Mouse (Mus musculus) hindbrain, embryonic 15.5 days (tissue): ENCODE data around the gene Pias1. TPM values are rescaled to one million over a fixed set of nuclear protein-coding genes. Genes with fewer than 3 reads are reported as not detected.

Experiments
- ATAC-seq: fragments of 200-750 bp; cut with Nextera tagmentation; 2 replicates; pipeline ENCODE4 v1.8.0; 2017; ENCODE audit warnings: low read depth, moderate number of reproducible peaks, moderate TSS enrichment; ENCODE audit not compliant: low FRiP score
- H3K27ac ChIP-seq: fragments of 300-500 bp; sonication (generic); replicated peaks from 2 replicates; pipeline ENCODE4 v1.5.1; 2015; ENCODE audit warnings: mild to moderate bottlenecking, inconsistent platforms
- H3K27me3 ChIP-seq: fragments of 300-500 bp; sonication (generic); 2 replicates; pipeline ENCODE4 v1.6.1; 2015; ENCODE audit warnings: control low read depth, inconsistent platforms
- H3K36me3 ChIP-seq: fragments of 300-500 bp; sonication (generic); 2 replicates; pipeline ENCODE4 v1.6.1; 2015; ENCODE audit warnings: control low read depth, inconsistent platforms
- H3K4me1 ChIP-seq: fragments of 300-500 bp; sonication (generic); replicated peaks from 2 replicates; pipeline ENCODE4 v1.6.1; 2015; ENCODE audit warnings: control low read depth, inconsistent platforms
- H3K4me2 ChIP-seq: fragments of 300-500 bp; sonication (generic); 2 replicates; pipeline ENCODE4 v1.6.1; 2015; ENCODE audit warnings: moderate library complexity, mild to moderate bottlenecking, inconsistent platforms
- H3K4me3 ChIP-seq: fragments of 300-500 bp; sonication (generic); 2 replicates; pipeline ENCODE4 v1.5.1; 2015; ENCODE audit warnings: mild to moderate bottlenecking, inconsistent platforms
- H3K9ac ChIP-seq: fragments of 300-500 bp; sonication (generic); 2 replicates; pipeline ENCODE4 v1.6.1; 2015; ENCODE audit warnings: inconsistent platforms
- H3K9me3 ChIP-seq: fragments of 300-500 bp; sonication (generic); 2 replicates; pipeline ENCODE4 v1.6.1; 2016; ENCODE audit warnings: control low read depth, inconsistent platforms
- WGBS: fragments of 180-500 bp; shearing (Covaris S2); methylation state at CpG from one replicate; pipeline ENCODE4 v1.1.7; 2015; 5-methylcytosine and 5-hydroxymethylcytosine counted together
- polyA plus RNA-seq: library from polyadenylated mRNA; unstranded; fragments of >200 nt; fragmentation: Nextera tagmentation; extraction: Ambion mirVana; gene quantifications from 2 replicates; pipeline ENCODE4 v1.2.1, GENCODE M21; 2015

The Pias1 gene
- polyA plus RNA-seq, 1 experiment from 2014 or later: 56.4 TPM

DNA sequence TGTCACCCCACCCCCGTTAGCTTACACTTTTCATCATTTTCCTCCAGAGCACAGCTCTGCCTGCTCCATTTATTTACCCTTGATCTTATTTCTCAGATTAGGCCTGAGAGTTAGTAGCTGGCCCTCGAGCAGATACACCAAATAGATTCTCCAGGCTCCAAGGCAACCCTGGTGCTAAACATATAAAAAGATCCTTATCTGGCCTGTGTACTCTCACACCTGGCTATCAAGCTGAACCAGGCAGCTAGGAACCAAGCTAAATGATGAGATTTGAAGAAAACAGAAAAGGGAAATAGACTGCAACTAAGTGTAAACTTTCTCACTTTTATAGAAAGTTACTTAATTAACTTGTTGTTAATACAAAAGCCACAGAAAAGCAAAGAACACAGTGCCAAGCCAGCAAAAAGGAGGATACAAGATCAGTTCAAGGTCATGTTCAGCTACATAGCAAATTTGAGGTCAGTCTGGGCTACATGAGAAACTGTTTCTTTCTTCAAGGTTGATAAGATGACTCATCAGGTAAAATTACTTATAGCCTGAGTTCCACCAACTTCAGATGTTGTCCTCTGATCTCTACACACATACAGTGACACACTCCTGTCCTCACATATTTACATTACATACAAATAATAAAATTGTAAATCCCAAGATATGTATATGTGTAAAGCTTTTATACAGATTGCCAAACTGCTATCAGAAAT, 52.9 kb downstream of the Pias1 start:
- WGBS: 62% methylated on average over 2 of the region's 2 CpGs
- no peak overlapping the region for H3K9ac ChIP-seq
- no peak for ATAC-seq
- H3K27ac ChIP-seq: no peak overlapping the region
- H3K27me3 ChIP-seq: no peaks in the 10 kb centered on the region
- no peaks in the 10 kb centered on the region for H3K9me3 ChIP-seq
- no peak overlapping the region for H3K4me3 ChIP-seq
- no peaks in the 10 kb centered on the region for H3K36me3 ChIP-seq
- H3K4me2 ChIP-seq: no peak overlapping the region
- 0 out of 2 replicates have a peak, but pooled peaks cover 3% of the 10 kb centered on the region for H3K4me1 ChIP-seq

DNA sequence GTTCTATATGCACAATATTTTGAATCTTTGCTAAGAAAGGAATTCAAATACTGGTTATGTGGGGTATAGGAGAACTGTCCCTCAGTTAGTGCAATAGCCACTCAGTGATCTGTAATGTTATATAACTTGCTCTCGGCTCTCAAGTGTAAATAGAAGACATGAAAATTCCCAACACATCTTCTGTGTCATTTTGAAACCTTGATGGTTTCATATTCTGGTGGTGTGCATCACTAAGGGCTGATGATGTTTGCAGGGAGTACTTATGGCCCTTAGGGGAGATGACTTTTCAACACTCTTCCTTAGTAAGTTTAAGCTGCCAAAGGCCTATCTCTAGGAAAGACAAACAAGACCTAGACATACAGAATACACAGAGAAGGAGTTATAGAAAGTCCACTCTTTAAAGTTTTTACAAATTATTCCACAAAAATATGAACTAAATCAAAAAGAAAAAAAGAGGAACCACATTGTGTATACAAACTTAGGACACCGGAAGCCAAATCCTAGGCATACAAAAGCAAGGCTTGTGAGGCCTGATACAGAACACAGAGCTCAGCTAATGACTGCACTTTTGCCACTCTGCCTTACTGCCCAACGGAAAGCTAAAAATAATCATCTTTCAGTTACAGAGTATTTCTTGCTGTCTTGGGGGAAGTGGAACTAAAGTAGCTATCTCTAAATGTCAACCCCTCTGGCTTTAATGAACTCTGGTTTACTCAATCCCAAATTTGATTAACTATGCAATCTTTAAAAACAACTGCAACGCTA, 55.0 kb downstream of the Pias1 start:
- no peaks in the 10 kb centered on the region for H3K27me3 ChIP-seq
- WGBS: 83% methylated on average over 4 of the region's 4 CpGs
- H3K27ac ChIP-seq: no peak overlapping the region
- H3K4me2 ChIP-seq: no peak overlapping the region
- no peaks in the 10 kb centered on the region for H3K36me3 ChIP-seq
- no peaks in the 10 kb centered on the region for H3K9me3 ChIP-seq
- H3K4me1 ChIP-seq: no peaks in the 10 kb centered on the region
- no peak overlapping the region for H3K9ac ChIP-seq
- ATAC-seq: no peak
- no peak overlapping the region for H3K4me3 ChIP-seq

DNA sequence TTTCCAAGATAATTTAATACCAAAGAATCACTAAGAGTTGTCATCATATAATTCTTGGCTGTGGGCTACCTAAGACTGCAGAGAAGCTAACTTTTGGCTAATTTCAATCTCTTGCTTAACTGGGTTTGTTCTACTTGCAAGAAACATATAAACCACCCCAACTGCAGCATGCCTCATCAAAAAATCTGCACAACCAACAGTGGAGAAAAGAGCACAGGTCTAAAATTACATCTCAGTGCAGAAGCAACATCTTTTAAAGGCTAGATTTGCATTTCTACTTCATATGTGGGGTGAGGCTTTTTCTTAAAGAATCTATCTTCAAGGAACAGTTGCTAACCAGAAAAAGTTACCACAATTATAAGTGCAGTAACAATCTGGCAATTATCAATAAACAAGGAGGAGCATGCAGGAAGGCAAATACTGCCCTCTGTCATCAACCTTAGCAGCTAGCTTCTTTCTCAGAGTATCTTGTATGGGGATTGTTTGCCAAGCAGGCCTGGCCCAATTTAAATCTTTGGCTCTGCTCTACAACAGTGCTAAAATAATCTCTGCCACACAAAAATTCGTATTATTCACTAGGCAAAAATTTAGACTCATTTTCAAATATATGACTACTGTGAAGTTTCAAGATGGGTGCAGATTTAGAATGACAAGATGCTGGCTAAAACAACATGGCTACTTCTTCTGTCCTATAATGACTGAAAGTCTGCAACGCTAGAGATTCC, 62.7 kb downstream of the Pias1 start:
- H3K9me3 ChIP-seq: no peaks in the 10 kb centered on the region
- no peak overlapping the region for H3K9ac ChIP-seq
- H3K4me3 ChIP-seq: no peak overlapping the region
- no peak overlapping the region for H3K27ac ChIP-seq
- H3K4me2 ChIP-seq: no peak overlapping the region
- ATAC-seq: no peak
- H3K36me3 ChIP-seq: 0 out of 2 replicates have a peak, but pooled peaks cover 3% of the 10 kb centered on the region
- WGBS: 90% methylated on average over 2 of the region's 2 CpGs
- H3K27me3 ChIP-seq: no peaks in the 10 kb centered on the region
- H3K4me1 ChIP-seq: no peaks in the 10 kb centered on the region

DNA sequence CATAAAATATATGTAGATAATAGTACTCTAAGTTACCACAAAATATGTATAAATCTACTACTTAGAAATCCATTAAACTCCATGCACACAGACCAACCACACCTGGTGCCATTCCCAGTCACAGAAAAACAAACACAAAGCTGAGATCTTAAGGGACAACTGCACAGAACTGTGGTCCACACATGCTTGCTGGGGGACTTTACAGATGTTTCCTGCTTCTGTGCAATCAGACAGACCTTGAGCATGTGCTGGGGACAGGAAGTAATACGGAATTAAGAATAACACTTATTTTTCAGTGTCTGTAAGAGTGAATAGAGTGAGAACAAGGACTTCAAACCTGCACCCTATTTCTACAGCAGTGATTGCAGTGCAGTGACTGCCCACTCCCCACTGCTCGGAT, 66.8 kb downstream of the Pias1 start:
- H3K4me1 ChIP-seq: no peaks in the 10 kb centered on the region
- no peak overlapping the region for H3K4me3 ChIP-seq
- H3K36me3 ChIP-seq: peaks cover 23% of the 10 kb centered on the region
- no peak overlapping the region for H3K9ac ChIP-seq
- H3K4me2 ChIP-seq: no peak overlapping the region
- 86% methylated on average over 2 of the region's 2 CpGs for WGBS
- no peak overlapping the region for H3K27ac ChIP-seq
- H3K9me3 ChIP-seq: no peaks in the 10 kb centered on the region
- no peak for ATAC-seq
- no peaks in the 10 kb centered on the region for H3K27me3 ChIP-seq

DNA sequence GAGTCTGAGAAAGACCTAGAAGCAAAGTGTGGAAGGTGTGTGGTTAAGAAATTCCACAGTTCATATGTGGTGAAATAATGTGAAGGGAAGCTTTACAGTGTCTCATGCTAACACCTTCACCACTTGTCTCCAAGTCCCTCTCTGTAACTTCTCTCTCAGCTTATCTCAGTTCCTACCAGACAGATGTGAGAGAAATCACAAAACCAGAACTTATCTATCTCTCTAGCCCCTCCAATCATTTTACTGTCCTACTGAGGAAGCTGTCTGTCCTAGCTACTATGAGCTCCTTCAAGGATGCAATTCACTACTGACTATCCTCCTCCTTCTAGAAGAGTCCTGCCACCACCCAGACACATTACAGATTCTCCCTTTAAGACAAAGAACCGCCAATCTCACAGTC, 70.7 kb downstream of the Pias1 start:
- H3K4me3 ChIP-seq: no peak overlapping the region
- no peak overlapping the region for H3K4me2 ChIP-seq
- peaks cover 30% of the 10 kb centered on the region for H3K36me3 ChIP-seq
- WGBS: 93% methylated on average over 1 of the region's 1 CpGs
- H3K27ac ChIP-seq: no peak overlapping the region
- H3K27me3 ChIP-seq: no peaks in the 10 kb centered on the region
- H3K4me1 ChIP-seq: no peaks in the 10 kb centered on the region
- no peaks in the 10 kb centered on the region for H3K9me3 ChIP-seq
- ATAC-seq: no peak
- H3K9ac ChIP-seq: no peak overlapping the region

DNA sequence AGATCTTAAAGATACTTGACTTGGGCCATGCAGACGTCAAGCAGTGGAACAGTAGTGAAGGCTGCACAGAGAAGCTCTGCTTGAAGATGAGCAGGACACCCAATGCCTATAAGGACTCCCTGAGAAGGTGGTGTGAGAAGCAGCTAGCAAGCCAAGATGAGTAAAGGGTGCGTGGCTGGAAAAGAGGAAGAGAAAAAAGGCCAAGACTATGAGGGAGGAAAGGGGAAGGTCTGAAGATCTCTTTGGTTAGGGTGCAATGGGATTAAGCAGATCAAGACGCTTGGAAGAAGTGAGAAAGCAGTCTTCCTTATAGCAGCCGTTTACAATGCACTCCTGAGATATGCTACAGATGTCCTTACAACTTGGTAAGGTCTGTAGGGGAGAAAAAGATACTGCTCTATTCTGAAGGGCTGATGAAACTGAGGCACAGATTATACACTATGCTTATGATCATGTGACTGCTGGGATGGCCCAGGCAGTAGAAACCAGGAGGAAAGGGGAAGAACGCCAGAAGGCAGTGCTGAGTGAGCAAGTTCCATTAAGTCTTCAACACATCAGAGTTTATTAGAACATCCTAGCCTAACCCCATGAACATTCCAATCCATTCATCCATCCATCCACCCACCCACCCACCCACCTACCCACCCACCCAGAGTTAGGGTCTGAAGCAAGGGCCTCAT, 74.2 kb downstream of the Pias1 start:
- H3K4me1 ChIP-seq: no peaks in the 10 kb centered on the region
- H3K27me3 ChIP-seq: no peaks in the 10 kb centered on the region
- no peak for ATAC-seq
- no peak overlapping the region for H3K4me3 ChIP-seq
- H3K9me3 ChIP-seq: no peaks in the 10 kb centered on the region
- no peak overlapping the region for H3K9ac ChIP-seq
- H3K27ac ChIP-seq: no peak overlapping the region
- H3K4me2 ChIP-seq: no peak overlapping the region
- H3K36me3 ChIP-seq: peaks cover 24% of the 10 kb centered on the region
- 89% methylated on average over 5 of the region's 5 CpGs for WGBS

DNA sequence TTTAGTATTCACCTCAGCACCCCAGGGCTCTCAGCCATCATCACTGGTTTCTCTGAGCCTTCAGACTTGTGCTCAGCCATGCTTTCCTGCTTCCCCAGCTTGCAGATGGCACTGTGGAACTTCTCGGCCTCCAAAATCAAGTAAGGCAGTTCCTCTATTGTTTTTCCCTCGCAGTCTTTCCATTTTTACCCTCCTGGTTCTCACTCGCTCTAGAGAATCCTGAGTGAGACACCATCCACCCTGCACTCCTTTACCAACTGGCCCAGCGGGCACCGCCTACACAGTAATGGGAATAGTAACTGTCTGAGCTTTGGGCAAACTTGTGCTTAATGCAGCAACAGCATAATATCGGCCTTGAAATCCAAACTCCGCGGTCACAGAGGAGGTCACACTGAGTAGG, 82.7 kb downstream of the Pias1 start:
- no peak for ATAC-seq
- no peaks in the 10 kb centered on the region for H3K4me1 ChIP-seq
- H3K9me3 ChIP-seq: no peaks in the 10 kb centered on the region
- no peaks in the 10 kb centered on the region for H3K27me3 ChIP-seq
- no peak overlapping the region for H3K27ac ChIP-seq
- H3K9ac ChIP-seq: no peak overlapping the region
- H3K36me3 ChIP-seq: 0 out of 2 replicates have a peak, but pooled peaks cover 6% of the 10 kb centered on the region
- 96% methylated on average over 8 of the region's 8 CpGs for WGBS
- no peak overlapping the region for H3K4me2 ChIP-seq
- no peak overlapping the region for H3K4me3 ChIP-seq

DNA sequence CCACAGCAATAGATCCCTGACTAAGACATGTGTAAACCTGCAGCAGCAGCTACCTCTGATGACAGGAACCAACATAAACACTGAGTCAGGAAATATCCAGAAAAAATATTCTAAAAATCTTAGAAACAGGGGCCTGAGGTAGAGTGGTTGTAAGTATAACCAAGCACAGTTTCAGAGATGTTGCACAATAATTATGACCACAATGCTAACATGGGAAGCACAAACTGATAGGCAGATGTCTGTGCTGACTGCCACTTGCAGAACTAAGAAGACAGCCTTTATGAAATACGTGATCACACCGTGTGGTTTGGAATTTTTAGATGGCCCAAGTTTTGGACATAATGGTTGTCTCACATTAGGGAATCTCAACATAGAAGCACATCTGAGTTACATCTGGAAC, 83.9 kb downstream of the Pias1 start:
- no peak for ATAC-seq
- Histone ChIP-seq H3K27me3 (no peaks in the 10 kb centered on the region), H3K36me3 (0 out of 2 replicates have a peak, but pooled peaks cover 6% of the 10 kb centered on the region), H3K9me3 (no peaks in the 10 kb centered on the region), H3K4me2 (no peak overlapping the region), H3K4me1 (no peaks in the 10 kb centered on the region), H3K27ac (no peak overlapping the region), H3K4me3 (no peak overlapping the region), H3K9ac (no peak overlapping the region)
- 100% methylated on average over 2 of the region's 2 CpGs for WGBS

DNA sequence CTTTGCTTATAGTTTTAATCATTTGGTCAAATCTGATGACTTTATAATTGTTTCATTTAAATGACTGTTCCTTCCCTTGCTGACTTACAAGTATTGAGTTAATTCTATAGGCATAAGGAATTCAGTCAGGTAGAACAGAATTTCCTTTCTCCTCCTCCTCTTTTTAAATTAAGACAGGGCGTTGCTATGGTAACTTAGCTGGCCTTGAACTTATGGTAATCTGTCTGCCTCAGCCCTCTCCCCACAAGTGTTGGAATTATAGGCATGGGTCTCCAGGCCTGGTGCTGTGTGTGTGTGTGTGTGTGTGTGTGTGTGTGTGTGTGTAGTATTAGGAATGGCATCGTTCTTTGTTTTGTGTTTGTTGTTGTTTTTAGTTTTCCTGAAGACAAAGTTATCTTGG, 86.0 kb downstream of the Pias1 start:
- WGBS: 80% methylated on average over 2 of the region's 2 CpGs
- H3K9me3 ChIP-seq: no peaks in the 10 kb centered on the region
- H3K27me3 ChIP-seq: no peaks in the 10 kb centered on the region
- no peak overlapping the region for H3K4me2 ChIP-seq
- no peak overlapping the region for H3K9ac ChIP-seq
- no peak overlapping the region for H3K4me3 ChIP-seq
- no peaks in the 10 kb centered on the region for H3K4me1 ChIP-seq
- H3K27ac ChIP-seq: no peak overlapping the region
- H3K36me3 ChIP-seq: 0 out of 2 replicates have a peak, but pooled peaks cover 6% of the 10 kb centered on the region
- no peak for ATAC-seq

DNA sequence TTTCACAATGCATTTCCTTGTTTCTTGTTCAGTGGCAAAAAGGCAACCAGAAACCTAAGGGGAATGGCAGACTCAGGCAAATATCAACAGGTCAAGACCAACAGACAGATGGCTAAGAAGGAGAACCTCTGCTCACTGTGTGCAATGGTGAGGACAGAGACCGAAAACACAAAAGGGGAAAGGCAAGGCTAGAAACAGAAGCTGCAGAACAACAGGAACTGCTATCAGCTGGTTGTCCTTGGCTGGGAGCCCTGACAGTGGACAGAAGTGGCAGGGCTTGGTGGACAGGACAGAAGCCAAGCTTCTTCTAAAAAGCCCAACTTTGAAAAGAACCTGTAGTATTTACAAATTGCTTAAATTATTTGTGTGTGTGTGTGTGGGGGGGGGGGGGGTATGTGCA, 93.2 kb downstream of the Pias1 start:
- H3K27me3 ChIP-seq: no peaks in the 10 kb centered on the region
- no peak overlapping the region for H3K4me2 ChIP-seq
- H3K36me3 ChIP-seq: peaks cover 27% of the 10 kb centered on the region
- H3K9me3 ChIP-seq: no peaks in the 10 kb centered on the region
- 68% methylated on average over 1 of the region's 1 CpGs for WGBS
- H3K4me1 ChIP-seq: no peaks in the 10 kb centered on the region
- no peak overlapping the region for H3K4me3 ChIP-seq
- ATAC-seq: no peak
- no peak overlapping the region for H3K9ac ChIP-seq
- H3K27ac ChIP-seq: no peak overlapping the region

DNA sequence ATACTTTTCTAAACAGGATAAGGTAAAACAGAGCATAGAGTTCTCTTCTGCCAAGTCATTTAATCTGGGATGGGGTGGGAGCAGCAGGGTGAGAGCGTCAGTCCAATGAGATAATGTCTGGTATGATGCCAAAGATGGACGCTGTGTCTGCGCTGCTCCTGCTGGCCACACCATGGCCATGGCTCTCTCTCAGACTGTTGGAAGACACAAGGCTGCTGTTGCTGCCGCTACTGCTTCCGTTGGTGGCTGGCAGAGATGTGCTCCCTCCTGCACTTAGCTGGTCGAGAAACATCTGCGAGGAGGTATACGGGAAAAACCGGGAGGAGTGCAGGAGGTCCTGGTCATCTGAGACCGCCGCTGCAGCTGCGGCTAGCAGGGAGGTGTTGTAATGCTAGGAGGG, 105.9 kb downstream of the Pias1 start:
- WGBS: 82% methylated on average over 12 of the region's 12 CpGs
- H3K9ac ChIP-seq: no peak overlapping the region
- H3K4me2 ChIP-seq: no peak overlapping the region
- H3K27ac ChIP-seq: no peak overlapping the region
- no peaks in the 10 kb centered on the region for H3K27me3 ChIP-seq
- ATAC-seq: no peak
- H3K4me3 ChIP-seq: no peak overlapping the region
- H3K4me1 ChIP-seq: no peaks in the 10 kb centered on the region
- peaks cover 43% of the 10 kb centered on the region for H3K36me3 ChIP-seq
- H3K9me3 ChIP-seq: no peaks in the 10 kb centered on the region

DNA sequence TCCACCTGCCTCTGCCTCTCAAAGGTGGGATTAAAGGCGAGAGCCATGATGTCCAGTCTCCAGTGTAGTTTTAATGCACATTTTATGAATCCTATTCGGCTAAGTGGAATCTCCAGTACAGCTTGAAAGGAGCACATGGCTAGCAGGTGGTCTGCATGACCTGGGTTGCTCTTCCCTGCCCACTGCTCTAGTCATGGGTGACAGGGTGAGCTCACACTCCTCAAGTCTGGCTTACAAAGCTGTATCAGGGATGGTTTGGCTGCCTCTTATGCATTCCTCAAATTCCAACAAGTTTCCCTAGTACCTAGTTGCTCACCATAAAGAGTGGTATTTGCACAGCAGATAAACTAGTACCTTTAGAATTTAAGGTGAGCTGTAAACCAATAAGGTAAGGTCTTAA, 109.9 kb downstream of the Pias1 start:
- peaks cover 11% of the 10 kb centered on the region for H3K36me3 ChIP-seq
- H3K9ac ChIP-seq: no peak overlapping the region
- H3K9me3 ChIP-seq: no peaks in the 10 kb centered on the region
- H3K4me2 ChIP-seq: no peak overlapping the region
- H3K27ac ChIP-seq: no peak overlapping the region
- no peaks in the 10 kb centered on the region for H3K27me3 ChIP-seq
- no peak for ATAC-seq
- 92% methylated on average over 2 of the region's 2 CpGs for WGBS
- no peaks in the 10 kb centered on the region for H3K4me1 ChIP-seq
- no peak overlapping the region for H3K4me3 ChIP-seq
